Mouse (Mus musculus) brown adipose tissue, adult 24 weeks (tissue): ENCODE results near the gene Gm5108. TPM values are rescaled to one million over a fixed set of nuclear protein-coding genes. Genes with fewer than 3 reads are reported as not detected.

Experiments
- H3K27ac ChIP-seq: fragments of 200-500 bp; replicated peaks from 2 replicates; pipeline ENCODE4 v1.5.1; 2012; ENCODE audit warnings: low read depth, mild to moderate bottlenecking, low read length
- H3K4me1 ChIP-seq: fragments of 200-500 bp; 2 replicates; pipeline ENCODE4 v1.6.1; 2012; ENCODE audit warnings: low read length, mixed read lengths; ENCODE audit not compliant: control insufficient read depth, insufficient read depth, insufficient read length
- H3K4me3 ChIP-seq: fragments of 200-500 bp; 2 replicates; pipeline ENCODE4 v1.5.1; 2012; ENCODE audit warnings: low read depth, mild to moderate bottlenecking, low read length, moderate library complexity; ENCODE audit not compliant: insufficient read depth
- polyA plus RNA-seq: library from polyadenylated mRNA; stranded (reverse); fragments of >200 nt; gene quantifications from 2 replicates; pipeline ENCODE4 v1.2.4, GENCODE M21; 2012; ENCODE audit not compliant: missing spikeins, insufficient read depth, insufficient read length

The Gm5108 gene
- polyA plus RNA-seq, 1 experiment = not detected

GRCm38 (mm10) chr5:67990426-67990825 is 49.0 kb downstream of the Gm5108 start:
- Histone ChIP-seq H3K27ac (no peak overlapping the region), H3K4me3 (no peak overlapping the region), H3K4me1 (no peaks in the 10 kb centered on the region)

- Histone ChIP-seq H3K4me1 (no peaks in the 10 kb centered on the region), H3K27ac (no peak overlapping the region), H3K4me3 (no peak overlapping the region)
Measured at GRCm38 (mm10) chr5:68002611-68003010, 61.1 kb downstream of the Gm5108 start.

DNA sequence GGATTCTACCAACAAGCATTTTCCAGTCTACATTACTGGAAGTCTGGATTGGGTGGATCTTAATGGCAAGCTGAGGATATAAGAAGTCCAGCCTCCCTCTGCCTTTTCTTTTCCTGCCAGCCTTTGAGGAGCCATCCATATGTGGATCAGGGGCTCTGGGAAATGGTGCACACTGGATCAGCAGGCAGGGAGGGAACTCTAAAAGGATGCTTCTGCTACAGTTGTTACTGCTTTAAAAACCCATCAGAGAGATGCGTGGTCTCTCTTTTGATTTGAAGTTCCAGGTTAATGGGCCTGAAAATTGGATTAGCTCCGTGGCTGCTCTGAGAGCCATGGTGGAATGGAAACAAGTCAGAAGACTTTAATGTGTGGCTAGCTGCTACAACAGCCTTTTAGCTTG is 62.4 kb downstream of the Gm5108 start:
- Histone ChIP-seq H3K4me3 (no peak overlapping the region), H3K27ac (no peak overlapping the region), H3K4me1 (no peaks in the 10 kb centered on the region)

DNA sequence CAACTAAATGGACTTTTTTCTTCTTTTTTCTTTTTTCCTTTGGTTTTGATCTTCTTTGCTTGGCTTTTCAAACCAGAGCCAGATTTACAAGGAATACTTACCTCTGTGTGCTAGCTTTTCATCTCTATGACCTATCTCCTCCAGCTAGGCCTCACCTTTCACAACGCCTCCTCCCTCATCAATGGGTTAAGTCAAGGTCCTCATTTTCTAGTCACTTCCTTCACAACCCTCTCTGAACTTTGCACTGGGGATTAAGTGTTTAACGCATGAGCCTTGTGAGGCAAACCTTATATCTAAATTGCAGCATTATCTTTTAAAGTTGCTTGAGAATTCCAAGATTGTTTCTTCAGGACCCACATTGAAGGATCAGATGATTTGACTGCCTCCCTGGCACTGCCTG is 63.0 kb downstream of the Gm5108 start:
- Histone ChIP-seq H3K27ac (no peak overlapping the region), H3K4me1 (no peaks in the 10 kb centered on the region), H3K4me3 (no peak overlapping the region)

DNA sequence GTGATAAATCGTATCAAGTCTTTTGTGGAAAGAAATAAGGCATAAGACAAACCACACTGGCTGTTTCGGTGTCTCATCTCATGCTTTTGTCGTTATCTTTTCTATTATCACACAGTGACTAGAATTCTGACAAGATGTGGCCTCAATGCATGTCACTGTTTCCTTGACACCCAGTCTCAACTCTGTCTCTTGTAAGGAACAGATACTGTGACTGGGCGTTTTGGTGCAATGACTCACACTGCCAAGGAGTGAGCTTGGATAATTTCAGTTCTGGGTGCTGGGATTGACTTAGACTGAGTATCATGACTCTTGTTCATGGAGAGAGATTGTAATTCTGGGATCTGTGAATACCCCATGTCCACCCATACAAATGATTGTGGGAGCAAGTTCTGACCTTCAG is 65.6 kb downstream of the Gm5108 start:
- H3K4me1 ChIP-seq = no peaks in the 10 kb centered on the region
- no peak overlapping the region for H3K27ac ChIP-seq
- no peak overlapping the region for H3K4me3 ChIP-seq

DNA sequence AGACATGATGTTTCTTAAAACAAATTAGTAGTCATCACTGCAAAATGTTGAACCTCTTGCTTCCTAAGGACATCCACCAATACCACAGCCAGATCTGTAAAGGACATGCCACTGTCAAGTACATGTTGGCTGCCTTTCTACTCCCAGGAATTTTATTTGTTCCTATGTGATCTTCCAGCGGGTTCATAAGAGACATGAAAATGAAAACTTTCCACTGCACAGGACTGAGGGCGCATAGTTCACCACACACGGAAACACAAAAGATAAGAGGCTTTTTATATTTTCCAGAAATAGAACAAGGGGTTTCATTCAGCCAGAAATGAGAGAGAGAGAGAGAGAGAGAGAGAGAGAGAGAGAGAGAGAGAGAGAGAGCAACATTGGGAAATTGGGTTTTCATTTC is 70.1 kb downstream of the Gm5108 start:
- Histone ChIP-seq H3K27ac (no peak overlapping the region), H3K4me1 (no peaks in the 10 kb centered on the region)

DNA sequence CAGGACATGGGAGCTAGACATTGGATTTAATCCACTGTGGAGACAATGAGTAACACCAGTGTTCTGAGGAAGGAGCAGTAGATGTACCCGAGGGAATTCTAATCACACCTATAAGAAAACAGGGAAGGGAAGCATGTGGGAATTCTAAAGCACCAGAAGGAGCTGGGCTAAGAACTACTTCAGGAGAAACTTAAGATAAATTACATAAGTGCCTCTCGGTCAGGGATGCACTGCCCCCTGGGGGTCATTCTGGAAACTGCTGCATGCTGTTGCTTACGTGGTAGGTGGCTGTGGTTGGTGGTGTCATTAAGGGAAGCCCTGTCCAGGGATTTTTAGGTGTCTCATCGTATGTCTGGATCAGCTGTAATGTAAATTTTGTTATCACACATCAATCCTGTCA is 71.1 kb downstream of the Gm5108 start:
- no peak overlapping the region for H3K27ac ChIP-seq
- no peaks in the 10 kb centered on the region for H3K4me1 ChIP-seq

More for the DNA sequence above, 70.1 kb downstream of the Gm5108 start:
- no peak overlapping the region for H3K4me3 ChIP-seq

GRCm38 (mm10) chr5:68020870-68021269 is 79.4 kb downstream of the Gm5108 start:
- H3K27ac ChIP-seq = no peak overlapping the region
- H3K4me1 ChIP-seq = no peaks in the 10 kb centered on the region
- no peak overlapping the region for H3K4me3 ChIP-seq

More for the DNA sequence above, 71.1 kb downstream of the Gm5108 start:
- H3K4me3 ChIP-seq = no peak overlapping the region

Other genes starting within 250 kb of the Gm5108 start
- 17.3 and 20.9 TPM in 2 replicates for gene Atp8a1, start 94.2 kb upstream of the Gm5108 start, polyA plus RNA-seq
- not detected in 2 replicates for gene Gm21905, start 4.8 kb downstream of the Gm5108 start, polyA plus RNA-seq
- not detected in 2 replicates for gene Grxcr1, start 90.2 kb downstream of the Gm5108 start, polyA plus RNA-seq